Mouse (Mus musculus) lung, embryonic 14.5 days (tissue): ENCODE data around the gene Hivep2. TPM values are rescaled to one million over a fixed set of nuclear protein-coding genes. Genes with fewer than 3 reads are reported as not detected.

Experiments used
- ATAC-seq: fragments of 200-750 bp; cut with Nextera tagmentation; 2 replicates; pipeline ENCODE4 v1.8.0; 2017; ENCODE audit warnings: mild to moderate bottlenecking, moderate TSS enrichment, moderate library complexity; ENCODE audit not compliant: insufficient read depth
- DNase-seq: peaks from one replicate; pipeline ENCODE4 v3.0.0-alpha.2; 2015
- H3K27ac ChIP-seq: fragments of 300-500 bp; sonication (generic); 2 replicates; pipeline ENCODE4 v1.5.1; 2014; ENCODE audit warnings: low read depth, mild to moderate bottlenecking, moderate library complexity
- H3K27me3 ChIP-seq: fragments of 300-500 bp; sonication (generic); 2 replicates; pipeline ENCODE4 v1.6.1; 2014; ENCODE audit warnings: low read length, control low read depth; ENCODE audit not compliant: insufficient read depth
- H3K36me3 ChIP-seq: fragments of 300-500 bp; sonication (generic); 2 replicates; pipeline ENCODE4 v1.6.1; 2014; ENCODE audit warnings: control low read depth; ENCODE audit not compliant: insufficient read depth
- H3K4me1 ChIP-seq: fragments of 300-500 bp; sonication (generic); 2 replicates; pipeline ENCODE4 v1.6.1; 2014; ENCODE audit warnings: antibody characterized with exemption, control low read depth; ENCODE audit not compliant: insufficient read depth
- H3K4me2 ChIP-seq: fragments of 300-500 bp; sonication (generic); 2 replicates; pipeline ENCODE4 v1.6.1; 2014; ENCODE audit warnings: mild to moderate bottlenecking
- H3K4me3 ChIP-seq: fragments of 300-500 bp; sonication (generic); 2 replicates; pipeline ENCODE4 v1.5.1; 2014; ENCODE audit warnings: low read depth, low read length
- H3K9ac ChIP-seq: fragments of 300-500 bp; sonication (generic); 2 replicates; pipeline ENCODE4 v1.6.1; 2014
- H3K9me3 ChIP-seq: fragments of 300-500 bp; sonication (generic); 2 replicates; pipeline ENCODE4 v1.6.1; 2016; ENCODE audit warnings: low read depth, low read length, control low read depth
- CTCF ChIP-seq: IDR thresholded peaks from 2 replicates; pipeline ENCODE4 v1.5.1; 2016; ENCODE audit warnings: antibody characterized with exemption, low read depth
- WGBS: fragments of 180-500 bp; shearing (Covaris S2); extraction: QIAGEN DNeasy Blood & Tissue Kit; methylation state at CpG from one replicate; pipeline ENCODE4 v1.1.7; 2014; 5-methylcytosine and 5-hydroxymethylcytosine counted together
- polyA plus RNA-seq: library from polyadenylated mRNA; unstranded; fragments of >200 nt; fragmentation: Nextera tagmentation; extraction: Ambion mirVana; gene quantifications from 2 replicates; pipeline ENCODE4 v1.2.1, GENCODE M21; 2014

The Hivep2 gene
- polyA plus RNA-seq, 1 experiment from 2014 or later: 5.3 TPM

DNA sequence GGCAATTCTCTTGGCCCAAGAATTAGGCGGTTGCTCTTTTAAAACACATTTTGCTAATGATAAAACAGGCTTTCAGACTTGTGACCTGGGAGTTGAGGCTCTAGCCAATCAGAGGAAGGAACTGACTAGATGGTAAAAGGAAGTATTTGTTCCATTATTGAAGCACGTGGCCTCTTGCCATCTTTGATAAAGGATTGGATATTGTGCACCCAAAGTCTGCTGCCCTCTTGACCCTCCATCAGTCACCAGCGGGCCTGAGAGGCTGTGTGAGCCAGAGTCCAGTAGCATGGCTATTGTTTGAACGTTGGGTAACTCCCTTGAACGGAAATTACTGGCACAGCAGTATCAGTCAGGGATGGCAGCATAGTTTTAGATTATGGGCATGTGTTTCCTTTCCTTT lies 69.7 kb downstream of the Hivep2 start:
- no peak for TF ChIP-seq CTCF
- H3K4me2 ChIP-seq: no peak overlapping the region
- no peak for ATAC-seq
- H3K27ac ChIP-seq: no peak overlapping the region
- no peaks in the 10 kb centered on the region for H3K9me3 ChIP-seq
- H3K4me1 ChIP-seq: no peaks in the 10 kb centered on the region
- H3K27me3 ChIP-seq: no peaks in the 10 kb centered on the region
- WGBS: 50% methylated on average over 5 of the region's 5 CpGs
- H3K36me3 ChIP-seq: no peaks in the 10 kb centered on the region
- H3K9ac ChIP-seq: no peak overlapping the region
- H3K4me3 ChIP-seq: no peak overlapping the region
- DNase-seq: no peak

GRCm38 (mm10) chr10:14036472-14036871 lies 70.6 kb downstream of the Hivep2 start:
- no peak for ATAC-seq
- Histone ChIP-seq H3K36me3 (no peaks in the 10 kb centered on the region), H3K27me3 (no peaks in the 10 kb centered on the region), H3K4me3 (no peak overlapping the region), H3K4me1 (no peaks in the 10 kb centered on the region), H3K9ac (no peak overlapping the region), H3K9me3 (no peaks in the 10 kb centered on the region), H3K27ac (no peak overlapping the region), H3K4me2 (no peak overlapping the region)
- DNase-seq: no peak
- WGBS: 52% methylated on average over 6 of the region's 6 CpGs
- no peak for TF ChIP-seq CTCF

DNA sequence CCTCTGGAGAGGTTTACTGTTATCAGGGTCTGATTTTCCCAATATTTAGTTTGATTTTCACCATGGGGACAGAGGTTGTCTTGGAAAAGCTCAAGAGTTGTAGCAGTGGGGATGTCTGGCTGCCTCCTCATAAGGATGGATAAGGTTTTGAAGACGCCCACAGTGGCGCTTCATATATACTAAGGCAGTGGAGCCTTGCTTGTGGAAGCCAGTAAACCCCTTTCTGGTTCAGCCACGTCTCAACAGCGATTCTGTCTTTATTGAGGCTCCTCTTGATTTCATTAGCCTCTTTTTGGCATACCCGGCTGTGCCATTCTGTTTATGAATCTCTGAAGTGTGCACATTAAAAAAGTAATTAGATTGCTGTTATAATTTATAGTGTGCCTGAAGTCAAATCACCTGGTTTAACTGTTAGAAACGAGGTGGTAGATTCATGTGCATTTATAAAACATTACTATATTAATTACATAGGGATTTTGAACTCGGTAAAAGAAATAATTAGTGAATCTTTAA lies 72.2 kb downstream of the Hivep2 start:
- 79% methylated on average over 7 of the region's 7 CpGs for whole genome bisulfite sequencing
- ATAC-seq: no peak
- H3K4me3 ChIP-seq: no peak overlapping the region

GRCm38 (mm10) chr10:14040716-14041470 lies 75.0 kb downstream of the Hivep2 start:
- Histone ChIP-seq H3K4me1 (no peaks in the 10 kb centered on the region), H3K9me3 (no peaks in the 10 kb centered on the region), H3K27ac (no peak overlapping the region), H3K4me2 (no peak overlapping the region), H3K4me3 (no peak overlapping the region), H3K36me3 (no peaks in the 10 kb centered on the region), H3K27me3 (no peaks in the 10 kb centered on the region), H3K9ac (no peak overlapping the region)
- TF ChIP-seq CTCF: no peak
- no peak for ATAC-seq
- WGBS: 71% methylated on average over 9 of the region's 9 CpGs
- DNase-seq: no peak

More for the DNA sequence above, 72.2 kb downstream of the Hivep2 start:
- no peak for DNase-seq
- Histone ChIP-seq H3K4me2 (no peak overlapping the region), H3K9ac (no peak overlapping the region), H3K4me1 (no peaks in the 10 kb centered on the region), H3K36me3 (no peaks in the 10 kb centered on the region), H3K27ac (no peak overlapping the region), H3K9me3 (no peaks in the 10 kb centered on the region), H3K27me3 (no peaks in the 10 kb centered on the region)
- TF ChIP-seq CTCF: no peak

DNA sequence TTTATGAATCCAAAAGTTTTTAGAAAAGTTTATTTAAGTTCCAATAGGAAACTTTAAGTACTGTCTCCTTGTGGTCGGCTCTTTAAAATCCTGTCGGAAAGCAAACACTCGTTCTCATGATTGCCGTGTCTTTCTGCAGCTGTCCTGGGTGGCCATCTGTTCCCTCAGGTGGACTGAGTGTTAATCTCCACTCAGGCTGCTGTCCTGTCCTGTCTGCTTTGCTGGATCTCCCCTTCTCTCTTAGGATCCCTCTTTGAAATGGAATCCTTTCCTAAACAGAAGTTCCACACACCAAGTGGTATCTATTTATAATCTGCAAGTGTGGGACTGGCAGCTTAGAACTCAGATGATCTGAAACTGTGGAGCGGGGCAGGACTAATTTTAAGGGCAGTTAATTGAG lies 75.7 kb downstream of the Hivep2 start:
- Histone ChIP-seq H3K4me1 (no peaks in the 10 kb centered on the region), H3K36me3 (no peaks in the 10 kb centered on the region), H3K4me3 (no peak overlapping the region), H3K9me3 (no peaks in the 10 kb centered on the region), H3K4me2 (no peak overlapping the region), H3K27ac (no peak overlapping the region), H3K27me3 (no peaks in the 10 kb centered on the region), H3K9ac (no peak overlapping the region)
- ATAC-seq (no peak), DNase-seq (no peak)
- no peak for TF ChIP-seq CTCF
- WGBS: 52% methylated on average over 5 of the region's 5 CpGs

GRCm38 (mm10) chr10:14042539-14043348 lies 76.9 kb downstream of the Hivep2 start:
- Histone ChIP-seq H3K4me1 (no peaks in the 10 kb centered on the region), H3K9me3 (no peaks in the 10 kb centered on the region), H3K9ac (no peak overlapping the region), H3K27me3 (no peaks in the 10 kb centered on the region), H3K4me3 (no peak overlapping the region), H3K36me3 (no peaks in the 10 kb centered on the region), H3K4me2 (no peak overlapping the region), H3K27ac (no peak overlapping the region)
- ATAC-seq (no peak), DNase-seq (no peak)
- WGBS: 82% methylated on average over 12 of the region's 12 CpGs
- no peak for TF ChIP-seq CTCF

- Histone ChIP-seq H3K4me1 (peaks cover 2% of the 10 kb centered on the region; the same call in 1 of the 2 replicates), H3K36me3 (no peaks in the 10 kb centered on the region), H3K4me3 (no peak overlapping the region), H3K27me3 (no peaks in the 10 kb centered on the region), H3K27ac (no peak overlapping the region), H3K4me2 (no peak overlapping the region), H3K9me3 (no peaks in the 10 kb centered on the region), H3K9ac (no peak overlapping the region)
- TF ChIP-seq CTCF: no peak
- DNase-seq (no peak), ATAC-seq (no peak)
- WGBS: 86% methylated on average over 4 of the region's 4 CpGs
Observed at GRCm38 (mm10) chr10:14043349-14043710, 77.5 kb downstream of the Hivep2 start.
